Mouse (Mus musculus): Measurements from ENCODE around the gene Ccdc57. TPM values are rescaled to one million over a fixed set of nuclear protein-coding genes. Genes with fewer than 3 reads are reported as not detected.

Ccdc57 gene
- total and polyA plus RNA-seq, 2 experiments from 2014 or later: 6.2 to 7.8 TPM

GRCm38 (mm10) chr11:120904561-120904960 lies 28.1 kb downstream of the Ccdc57 start:
- ATAC-seq (ENCODE audit: low FRiP score) (no peak), DNase-seq (ENCODE audit: low spot score) (no peak)
- WGBS: 94% methylated on average over 3 of the region's 3 CpGs
- Histone ChIP-seq H3K9ac (replicated peaks; ENCODE audit: low read length, poor library complexity, severe bottlenecking) (no peak overlapping the region), H3K9me3 (ENCODE audit: low read length) (no peaks in the 10 kb centered on the region), H3K4me1 (ENCODE audit: insufficient read depth, low read length) (no peaks in the 10 kb centered on the region), H3K27ac (ENCODE audit: low read depth, low read length) (no peak overlapping the region), H3K4me2 (ENCODE audit: low read depth, low read length, poor library complexity, severe bottlenecking) (no peak overlapping the region), H3K4me3 (ENCODE audit: low read depth, low read length) (no peak overlapping the region), H3K36me3 (ENCODE audit: insufficient read depth, low read length) (peaks cover 12% of the 10 kb centered on the region), H3K27me3 (ENCODE audit: insufficient read depth, low read length) (no peaks in the 10 kb centered on the region)
- no peak for TF ChIP-seq CTCF (IDR thresholded peaks at IDR 0.05)

- DNase-seq (ENCODE audit: low spot score) (no peak), ATAC-seq (ENCODE audit: low FRiP score) (no peak)
- no peak for TF ChIP-seq CTCF (IDR thresholded peaks at IDR 0.05)
- no peaks in the 10 kb centered on the region for H3K9me3 ChIP-seq (ENCODE audit: low read length)
- H3K4me1 ChIP-seq (ENCODE audit: insufficient read depth, low read length): no peaks in the 10 kb centered on the region
- 87% methylated on average over 24 of the region's 24 CpGs for WGBS
- peaks cover 16% of the 10 kb centered on the region for H3K36me3 ChIP-seq (ENCODE audit: insufficient read depth, low read length)
- no peak overlapping the region for H3K4me2 ChIP-seq (ENCODE audit: low read depth, low read length, poor library complexity, severe bottlenecking)
- H3K27ac ChIP-seq (ENCODE audit: low read depth, low read length): no peak overlapping the region
- H3K27me3 ChIP-seq (ENCODE audit: insufficient read depth, low read length): no peaks in the 10 kb centered on the region
- no peak overlapping the region for H3K4me3 ChIP-seq (ENCODE audit: low read depth, low read length)
- H3K9ac ChIP-seq (replicated peaks; ENCODE audit: low read length, poor library complexity, severe bottlenecking): no peak overlapping the region
Observed at GRCm38 (mm10) chr11:120903159-120903850, 29.4 kb downstream of the Ccdc57 start.

GRCm38 (mm10) chr11:120902487-120903142 lies 30.1 kb downstream of the Ccdc57 start:
- Histone ChIP-seq H3K9ac (replicated peaks; ENCODE audit: low read length, poor library complexity, severe bottlenecking) (no peak overlapping the region), H3K27me3 (ENCODE audit: insufficient read depth, low read length) (no peaks in the 10 kb centered on the region), H3K4me3 (ENCODE audit: low read depth, low read length) (no peak overlapping the region), H3K4me2 (ENCODE audit: low read depth, low read length, poor library complexity, severe bottlenecking) (no peak overlapping the region), H3K4me1 (ENCODE audit: insufficient read depth, low read length) (no peaks in the 10 kb centered on the region), H3K9me3 (ENCODE audit: low read length) (no peaks in the 10 kb centered on the region), H3K27ac (ENCODE audit: low read depth, low read length) (no peak overlapping the region), H3K36me3 (ENCODE audit: insufficient read depth, low read length) (peaks cover 17% of the 10 kb centered on the region)
- ATAC-seq (ENCODE audit: low FRiP score): no peak
- WGBS: 58% methylated on average over 10 of the region's 10 CpGs
- no peak for DNase-seq (ENCODE audit: low spot score)
- no peak for TF ChIP-seq CTCF (IDR thresholded peaks at IDR 0.05)

GRCm38 (mm10) chr11:120901729-120902486 lies 30.8 kb downstream of the Ccdc57 start:
- WGBS: 78% methylated on average over 21 of the region's 21 CpGs
- Histone ChIP-seq H3K36me3 (ENCODE audit: insufficient read depth, low read length) (peaks cover 20% of the 10 kb centered on the region), H3K27ac (ENCODE audit: low read depth, low read length) (no peak overlapping the region), H3K4me3 (ENCODE audit: low read depth, low read length) (no peak overlapping the region), H3K9me3 (ENCODE audit: low read length) (no peaks in the 10 kb centered on the region), H3K4me2 (ENCODE audit: low read depth, low read length, poor library complexity, severe bottlenecking) (no peak overlapping the region), H3K4me1 (ENCODE audit: insufficient read depth, low read length) (no peaks in the 10 kb centered on the region), H3K27me3 (ENCODE audit: insufficient read depth, low read length) (no peaks in the 10 kb centered on the region), H3K9ac (replicated peaks; ENCODE audit: low read length, poor library complexity, severe bottlenecking) (no peak overlapping the region)
- DNase-seq (ENCODE audit: low spot score): no peak
- no peak for TF ChIP-seq CTCF (IDR thresholded peaks at IDR 0.05)
- ATAC-seq (ENCODE audit: low FRiP score): no peak

GRCm38 (mm10) chr11:120900276-120901244 lies 32.1 kb downstream of the Ccdc57 start:
- Histone ChIP-seq H3K36me3 (ENCODE audit: insufficient read depth, low read length) (peaks cover 27% of the 10 kb centered on the region), H3K4me3 (ENCODE audit: low read depth, low read length) (no peak overlapping the region), H3K4me1 (ENCODE audit: insufficient read depth, low read length) (no peaks in the 10 kb centered on the region), H3K27me3 (ENCODE audit: insufficient read depth, low read length) (no peaks in the 10 kb centered on the region), H3K4me2 (ENCODE audit: low read depth, low read length, poor library complexity, severe bottlenecking) (no peak overlapping the region), H3K9me3 (ENCODE audit: low read length) (no peaks in the 10 kb centered on the region), H3K9ac (replicated peaks; ENCODE audit: low read length, poor library complexity, severe bottlenecking) (no peak overlapping the region), H3K27ac (ENCODE audit: low read depth, low read length) (no peak overlapping the region)
- ATAC-seq (ENCODE audit: low FRiP score) (no peak), DNase-seq (ENCODE audit: low spot score) (no peak)
- WGBS: 93% methylated on average over 8 of the region's 8 CpGs
- no peak for TF ChIP-seq CTCF (IDR thresholded peaks at IDR 0.05)

Measured in midbrain, postnatal 0 days (tissue).